Mouse (Mus musculus): ENCODE results near the gene Slamf7. TPM values are rescaled to one million over a fixed set of nuclear protein-coding genes. Genes with fewer than 3 reads are reported as not detected.

The Slamf7 gene
- polyA plus RNA-seq, 1 experiment from 2014 or later, result 0.69 TPM

GRCm38 (mm10) chr1:171667160-171667559 is 14.3 kb upstream of the Slamf7 start:
- no peak for ATAC-seq (ENCODE audit: insufficient read depth)
- H3K9me3 ChIP-seq (replicated peaks), result no peaks in the 10 kb centered on the region
- no peaks in the 10 kb centered on the region for H3K36me3 ChIP-seq (replicated peaks)
- no peaks in the 10 kb centered on the region for H3K4me1 ChIP-seq (replicated peaks)
- no peak overlapping the region for H3K27ac ChIP-seq (replicated peaks)
- no peak overlapping the region for H3K4me3 ChIP-seq (replicated peaks)
- H3K9ac ChIP-seq, result no peak overlapping the region
- WGBS (ENCODE audit: insufficient replicate concordance), result 62% methylated on average over 1 of the region's 1 CpGs
- H3K27me3 ChIP-seq, result no peaks in the 10 kb centered on the region
- no peak overlapping the region for H3K4me2 ChIP-seq

- no peak for ATAC-seq (ENCODE audit: insufficient read depth)
- Histone ChIP-seq H3K36me3 (replicated peaks) (no peaks in the 10 kb centered on the region), H3K4me2 (no peak overlapping the region), H3K4me3 (replicated peaks) (no peak overlapping the region), H3K27me3 (no peaks in the 10 kb centered on the region), H3K4me1 (replicated peaks) (no peaks in the 10 kb centered on the region), H3K9ac (no peak overlapping the region), H3K27ac (replicated peaks) (no peak overlapping the region), H3K9me3 (replicated peaks) (no peaks in the 10 kb centered on the region)
- WGBS (ENCODE audit: insufficient replicate concordance), result 70% methylated on average over 6 of the region's 6 CpGs
These were observed 13.5 kb upstream of the Slamf7 start for GRCm38 (mm10) chr1:171666350-171666749.

- H3K4me1 ChIP-seq (replicated peaks), result no peaks in the 10 kb centered on the region
- no peak overlapping the region for H3K9ac ChIP-seq
- ATAC-seq (ENCODE audit: insufficient read depth), result no peak
- H3K27ac ChIP-seq (replicated peaks), result no peak overlapping the region
- H3K9me3 ChIP-seq (replicated peaks), result no peaks in the 10 kb centered on the region
- no peaks in the 10 kb centered on the region for H3K36me3 ChIP-seq (replicated peaks)
- no peak overlapping the region for H3K4me3 ChIP-seq (replicated peaks)
- no peaks in the 10 kb centered on the region for H3K27me3 ChIP-seq
- H3K4me2 ChIP-seq, result no peak overlapping the region
- 69% methylated on average over 2 of the region's 2 CpGs for WGBS (ENCODE audit: insufficient replicate concordance)
These were observed 10.9 kb upstream of the Slamf7 start for GRCm38 (mm10) chr1:171663757-171664156.

GRCm38 (mm10) chr1:171661482-171661881 is 8.6 kb upstream of the Slamf7 start:
- Histone ChIP-seq H3K9ac (no peak overlapping the region), H3K36me3 (replicated peaks) (no peaks in the 10 kb centered on the region), H3K9me3 (replicated peaks) (no peaks in the 10 kb centered on the region), H3K27ac (replicated peaks) (no peak overlapping the region), H3K4me1 (replicated peaks) (no peaks in the 10 kb centered on the region), H3K4me2 (no peak overlapping the region), H3K27me3 (no peaks in the 10 kb centered on the region), H3K4me3 (replicated peaks) (no peak overlapping the region)
- 55% methylated on average over 2 of the region's 2 CpGs for WGBS (ENCODE audit: insufficient replicate concordance)
- no peak for ATAC-seq (ENCODE audit: insufficient read depth)

- Histone ChIP-seq H3K4me3 (replicated peaks) (no peak overlapping the region), H3K4me1 (replicated peaks) (no peaks in the 10 kb centered on the region), H3K27ac (replicated peaks) (no peak overlapping the region), H3K36me3 (replicated peaks) (no peaks in the 10 kb centered on the region), H3K9ac (no peak overlapping the region), H3K9me3 (replicated peaks) (no peaks in the 10 kb centered on the region), H3K4me2 (no peak overlapping the region), H3K27me3 (no peaks in the 10 kb centered on the region)
- no peak for ATAC-seq (ENCODE audit: insufficient read depth)
- 27% methylated on average over 1 of the region's 1 CpGs for WGBS (ENCODE audit: insufficient replicate concordance)
These were observed 7.6 kb upstream of the Slamf7 start for GRCm38 (mm10) chr1:171660423-171660822.

- Histone ChIP-seq H3K9ac (no peak overlapping the region), H3K27ac (replicated peaks) (no peak overlapping the region), H3K4me1 (replicated peaks) (no peaks in the 10 kb centered on the region), H3K27me3 (no peaks in the 10 kb centered on the region), H3K9me3 (replicated peaks) (no peaks in the 10 kb centered on the region), H3K4me2 (no peak overlapping the region), H3K4me3 (replicated peaks) (no peak overlapping the region), H3K36me3 (replicated peaks) (no peaks in the 10 kb centered on the region)
- 48% methylated on average over 5 of the region's 5 CpGs for WGBS (ENCODE audit: insufficient replicate concordance)
- no peak for ATAC-seq (ENCODE audit: insufficient read depth)
These were observed 5.7 kb upstream of the Slamf7 start for GRCm38 (mm10) chr1:171658561-171658991.

GRCm38 (mm10) chr1:171648840-171649239 is 4.0 kb downstream of the Slamf7 start:
- no peak for ATAC-seq (ENCODE audit: insufficient read depth)
- WGBS (ENCODE audit: insufficient replicate concordance), result 56% methylated on average over 8 of the region's 8 CpGs
- Histone ChIP-seq H3K27me3 (no peaks in the 10 kb centered on the region), H3K9me3 (replicated peaks) (no peaks in the 10 kb centered on the region), H3K27ac (replicated peaks) (no peak overlapping the region), H3K4me1 (replicated peaks) (peaks cover under 1% of the 10 kb centered on the region), H3K4me2 (no peak overlapping the region), H3K36me3 (replicated peaks) (no peaks in the 10 kb centered on the region), H3K9ac (no peak overlapping the region), H3K4me3 (replicated peaks) (no peak overlapping the region)

- 65% methylated on average over 5 of the region's 5 CpGs for WGBS (ENCODE audit: insufficient replicate concordance)
- no peak overlapping the region for H3K4me3 ChIP-seq (replicated peaks)
- no peak overlapping the region for H3K4me2 ChIP-seq
- H3K27ac ChIP-seq (replicated peaks), result no peak overlapping the region
- no peak overlapping the region for H3K9ac ChIP-seq
- H3K9me3 ChIP-seq (replicated peaks), result no peaks in the 10 kb centered on the region
- H3K4me1 ChIP-seq (replicated peaks), result peaks cover 6% of the 10 kb centered on the region
- no peak for ATAC-seq (ENCODE audit: insufficient read depth)
- no peaks in the 10 kb centered on the region for H3K36me3 ChIP-seq (replicated peaks)
- no peaks in the 10 kb centered on the region for H3K27me3 ChIP-seq
These were observed 5.1 kb downstream of the Slamf7 start for GRCm38 (mm10) chr1:171647716-171648115.

- no peak for ATAC-seq (ENCODE audit: insufficient read depth)
- WGBS (ENCODE audit: insufficient replicate concordance), result 58% methylated on average over 5 of the region's 5 CpGs
These were observed 6.3 kb downstream of the Slamf7 start for GRCm38 (mm10) chr1:171646429-171646940.

GRCm38 (mm10) chr1:171643612-171644011 is 9.2 kb downstream of the Slamf7 start:
- no peak overlapping the region for H3K4me2 ChIP-seq
- H3K27me3 ChIP-seq, result no peaks in the 10 kb centered on the region
- peak; percentile 88 for ATAC-seq (ENCODE audit: insufficient read depth)
- no peaks in the 10 kb centered on the region for H3K9me3 ChIP-seq (replicated peaks)
- H3K4me3 ChIP-seq (replicated peaks), result no peak overlapping the region
- H3K36me3 ChIP-seq (replicated peaks), result no peaks in the 10 kb centered on the region
- 19% methylated on average over 7 of the region's 7 CpGs for WGBS (ENCODE audit: insufficient replicate concordance)
- H3K4me1 ChIP-seq (replicated peaks), result peaks cover 6% of the 10 kb centered on the region
- no peak overlapping the region for H3K27ac ChIP-seq (replicated peaks)
- no peak overlapping the region for H3K9ac ChIP-seq

More at GRCm38 (mm10) chr1:171646429-171646940, 6.3 kb downstream of the Slamf7 start:
- H3K4me1 ChIP-seq (replicated peaks), result peaks cover 6% of the 10 kb centered on the region
- H3K9me3 ChIP-seq (replicated peaks), result no peaks in the 10 kb centered on the region
- no peak overlapping the region for H3K27ac ChIP-seq (replicated peaks)
- H3K36me3 ChIP-seq (replicated peaks), result no peaks in the 10 kb centered on the region
- no peak overlapping the region for H3K9ac ChIP-seq
- H3K4me2 ChIP-seq, result no peak overlapping the region
- H3K4me3 ChIP-seq (replicated peaks), result no peak overlapping the region
- H3K27me3 ChIP-seq, result no peaks in the 10 kb centered on the region

GRCm38 (mm10) chr1:171640796-171641195 is 12.0 kb downstream of the Slamf7 start:
- H3K27me3 ChIP-seq, result no peaks in the 10 kb centered on the region
- H3K4me1 ChIP-seq (replicated peaks), result peaks cover 6% of the 10 kb centered on the region
- no peak for ATAC-seq (ENCODE audit: insufficient read depth)
- H3K36me3 ChIP-seq (replicated peaks), result no peaks in the 10 kb centered on the region
- no peaks in the 10 kb centered on the region for H3K9me3 ChIP-seq (replicated peaks)
- no peak overlapping the region for H3K4me2 ChIP-seq
- 70% methylated on average over 6 of the region's 6 CpGs for WGBS (ENCODE audit: insufficient replicate concordance)
- no peak overlapping the region for H3K4me3 ChIP-seq (replicated peaks)
- no peak overlapping the region for H3K9ac ChIP-seq
- H3K27ac ChIP-seq (replicated peaks), result no peak overlapping the region

- Histone ChIP-seq H3K27me3 (no peaks in the 10 kb centered on the region), H3K4me2 (no peak overlapping the region), H3K4me3 (replicated peaks) (no peak overlapping the region), H3K9me3 (replicated peaks) (no peaks in the 10 kb centered on the region), H3K9ac (no peak overlapping the region), H3K36me3 (replicated peaks) (no peaks in the 10 kb centered on the region), H3K4me1 (replicated peaks) (peaks cover 4% of the 10 kb centered on the region), H3K27ac (replicated peaks) (no peak overlapping the region)
- no peak for ATAC-seq (ENCODE audit: insufficient read depth)
- WGBS (ENCODE audit: insufficient replicate concordance), result 55% methylated on average over 2 of the region's 2 CpGs
These were observed 14.1 kb downstream of the Slamf7 start for GRCm38 (mm10) chr1:171638686-171639085.

All from liver, embryonic 15.5 days (tissue).